Mouse (Mus musculus) brain, adult 2 months (tissue): ENCODE results near the gene Gm6899.

Experiments
- DNase-seq: peaks from one replicate; pipeline ENCODE4 v3.0.0; 2011; ENCODE audit warnings: low read depth, low spot score

The Gm6899 gene

GRCm38 (mm10) chr11:26593061-26594059 lies at the start of gene Gm6899, which contains the start of gene Vrk2:
TSS of gene Gm6899 (plus strand) at chr11:26593241.
TSS of gene Vrk2 (minus strand) at chr11:26593999.
- peak; percentile 56 for DNase-seq

GRCm38 (mm10) chr11:26551551-26551950 lies 41.5 kb upstream of the Gm6899 start:
- no peak for DNase-seq

- peak; percentile 24 for DNase-seq
Observed at GRCm38 (mm10) chr11:26585409-26586366, 7.4 kb upstream of the Gm6899 start.

DNA sequence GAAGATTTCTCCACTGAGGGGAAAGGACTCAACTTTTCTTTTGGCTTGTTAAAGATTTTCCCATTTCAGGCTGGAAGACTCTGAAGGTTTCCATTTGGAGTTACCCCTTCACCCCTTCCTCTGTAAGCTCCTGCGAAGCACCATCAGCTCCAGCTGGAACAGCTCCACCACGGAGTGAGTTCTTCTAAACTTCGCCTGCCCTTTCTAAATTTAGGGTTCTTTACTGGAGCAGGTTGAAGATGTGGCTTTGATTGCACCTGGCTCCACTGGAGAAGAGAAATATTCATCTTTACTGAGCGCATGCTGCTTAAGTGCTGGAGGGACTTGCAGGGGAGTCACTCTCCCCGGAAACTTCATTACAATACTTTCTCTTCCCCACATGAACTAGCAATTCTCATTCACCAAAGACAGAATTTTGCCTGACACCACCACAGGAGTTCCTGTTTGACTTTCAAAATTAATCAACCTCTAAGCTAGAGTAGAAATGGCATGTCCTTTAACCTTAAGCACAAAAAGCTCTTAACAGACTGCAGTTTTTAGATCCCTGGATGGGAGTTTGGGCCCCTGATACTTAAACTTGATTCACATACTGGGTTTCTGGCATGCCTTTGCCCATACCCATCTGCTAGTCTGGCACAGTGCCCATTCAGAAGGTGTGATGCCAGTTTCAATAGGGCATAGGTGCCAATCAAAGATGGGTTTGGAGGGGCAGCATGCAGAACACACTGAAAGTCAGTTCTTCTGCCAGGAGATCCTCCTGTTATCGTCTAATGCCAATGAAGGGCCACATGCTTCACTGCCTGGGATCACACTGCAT lies 6.5 kb upstream of the Gm6899 start:
- peak; percentile 44 for DNase-seq

- no peak for DNase-seq
Observed at GRCm38 (mm10) chr11:26587184-26587524, 5.9 kb upstream of the Gm6899 start.

DNA sequence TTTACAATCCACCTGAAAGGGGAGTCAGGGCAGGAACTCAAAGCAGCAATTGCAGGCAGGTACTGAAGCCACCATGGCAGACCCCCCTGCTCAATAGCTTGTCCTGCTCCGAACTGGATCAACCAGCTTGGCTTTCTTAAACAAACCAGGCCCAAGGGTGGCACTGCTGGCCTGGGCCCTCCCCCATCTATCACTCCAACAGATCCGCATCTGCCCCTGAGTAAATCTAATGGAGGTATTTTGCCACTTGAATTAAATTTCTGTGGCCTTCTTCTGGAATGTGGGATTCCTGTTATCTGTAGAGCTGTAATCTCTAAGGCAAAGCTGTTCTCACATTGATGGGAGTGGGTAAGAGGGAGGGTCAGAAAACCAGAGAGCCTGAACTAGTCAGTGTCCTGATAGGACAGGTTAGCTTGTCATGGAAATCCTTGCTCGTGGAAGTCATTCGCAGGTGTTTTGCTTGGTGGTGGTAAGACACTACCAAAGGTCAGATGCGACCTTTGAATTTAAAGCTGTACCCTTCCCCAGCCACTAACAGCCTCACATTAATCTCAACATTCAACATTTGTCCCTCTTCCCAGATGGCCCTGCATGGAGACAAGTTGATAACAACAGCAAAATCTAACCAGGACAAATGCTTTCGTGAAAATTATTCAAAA lies 517 bp upstream of the Gm6899 start:
- DNase-seq, result no peak

DNA sequence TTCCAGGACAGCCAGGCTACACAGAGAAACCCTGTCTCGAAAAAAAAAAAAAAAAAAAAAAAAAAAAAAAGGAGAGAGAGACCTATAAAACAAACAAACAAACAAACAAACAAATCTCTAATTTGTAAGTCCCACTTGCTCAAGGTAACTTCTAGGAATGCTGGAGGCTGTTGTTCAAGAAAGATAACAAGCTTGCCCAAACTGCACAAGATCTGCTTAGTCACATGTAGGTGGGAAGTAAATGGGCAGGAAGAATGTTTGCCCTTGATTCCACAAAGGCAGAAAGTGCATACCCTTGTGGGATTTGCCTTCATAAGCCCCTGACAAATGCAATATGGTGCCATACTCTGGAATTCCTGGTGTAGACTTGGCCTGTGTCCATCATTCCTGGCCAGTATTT lies 1.4 kb downstream of the Gm6899 start:
- DNase-seq, result no peak

- DNase-seq, result no peak
Observed at GRCm38 (mm10) chr11:26596186-26596585, 3.1 kb downstream of the Gm6899 start.

DNA sequence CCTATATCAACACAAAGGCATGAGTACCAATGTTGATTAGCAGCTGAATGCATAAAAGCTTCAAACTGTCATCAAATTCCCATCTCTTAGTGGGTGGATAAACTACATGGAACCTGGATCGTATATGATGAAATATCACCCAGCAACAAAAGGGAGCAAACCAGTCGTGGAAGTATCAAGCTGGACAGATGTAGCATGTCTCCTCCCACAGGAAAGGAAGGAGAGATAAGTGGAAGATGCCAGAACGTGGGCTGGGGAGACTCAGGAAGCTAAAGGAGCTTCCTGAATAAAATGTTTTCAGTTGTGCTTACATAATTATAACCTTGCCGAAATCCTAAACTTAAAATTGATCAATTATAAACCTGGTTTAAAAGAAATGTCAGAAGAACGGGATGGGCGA lies 4.1 kb downstream of the Gm6899 start:
- peak; percentile 71 for DNase-seq

DNA sequence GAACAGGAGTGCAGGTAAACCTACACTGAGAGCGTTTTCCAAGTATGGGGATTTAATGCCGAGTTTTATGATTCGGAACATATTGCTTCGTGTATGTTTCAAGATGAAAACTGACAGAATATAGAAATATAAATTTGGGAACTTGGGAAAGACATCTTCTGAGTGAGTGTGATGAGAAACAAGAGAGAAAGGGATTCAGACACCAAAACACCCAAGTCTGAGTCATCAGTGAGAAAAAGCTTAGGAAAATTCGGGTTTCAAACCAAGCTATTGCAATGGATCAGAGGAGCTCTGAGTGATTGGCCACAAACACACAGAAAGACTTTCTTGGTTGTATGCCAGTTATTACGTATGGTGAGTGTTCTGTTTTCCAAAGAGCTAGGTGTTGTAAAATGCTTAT lies 4.7 kb downstream of the Gm6899 start:
- peak; percentile 71 for DNase-seq

- DNase-seq, result no peak
Observed at GRCm38 (mm10) chr11:26598876-26599275, 5.8 kb downstream of the Gm6899 start.

DNA sequence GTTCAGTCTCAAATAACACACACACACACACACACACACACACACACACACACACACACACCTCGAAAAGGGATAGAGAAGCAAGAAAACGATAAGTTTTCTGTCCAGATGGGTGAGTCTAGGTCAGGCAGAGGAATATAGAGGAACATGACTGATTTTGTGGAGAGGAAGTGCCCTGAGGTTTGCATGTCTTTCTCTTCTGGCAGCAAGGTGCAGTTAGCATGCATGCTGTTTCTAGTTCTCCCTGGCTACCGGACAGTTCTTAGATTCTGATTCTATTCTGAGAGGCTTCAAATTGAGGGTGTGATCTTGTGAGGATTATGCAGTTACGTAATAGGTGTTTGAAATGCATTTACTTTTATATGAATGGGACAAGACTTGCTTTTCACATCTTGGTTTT lies 7.7 kb downstream of the Gm6899 start:
- DNase-seq, result peak; percentile 67

DNA sequence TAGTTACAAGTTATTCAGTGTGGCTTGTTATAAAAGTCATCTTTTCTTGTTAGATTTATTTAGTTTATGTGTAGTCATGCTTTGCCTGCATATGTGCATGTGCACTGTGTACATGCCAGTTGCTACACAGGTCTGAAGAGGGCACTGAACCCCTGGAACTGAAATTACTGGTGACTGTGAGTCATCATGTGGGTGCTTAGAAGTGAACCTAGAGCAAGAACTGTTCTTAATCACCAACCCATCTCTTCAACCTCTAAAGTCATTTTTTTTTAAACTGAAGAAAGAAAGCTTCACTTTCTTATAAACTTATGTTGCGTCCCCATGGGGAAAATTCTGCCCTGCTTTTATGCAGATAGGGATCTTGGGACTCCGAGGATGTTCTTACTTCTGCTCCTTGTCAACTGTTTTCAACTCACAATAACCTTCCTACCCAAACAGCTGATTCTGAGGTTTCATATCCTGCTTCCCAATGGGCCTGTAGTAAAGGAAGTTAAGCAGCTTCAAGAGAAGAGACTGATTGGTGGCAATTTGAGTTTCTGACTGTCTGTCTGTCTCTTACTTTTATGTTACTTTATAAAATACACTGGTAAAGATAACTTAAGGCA lies 8.6 kb downstream of the Gm6899 start:
- DNase-seq, result peak; percentile 20

DNA sequence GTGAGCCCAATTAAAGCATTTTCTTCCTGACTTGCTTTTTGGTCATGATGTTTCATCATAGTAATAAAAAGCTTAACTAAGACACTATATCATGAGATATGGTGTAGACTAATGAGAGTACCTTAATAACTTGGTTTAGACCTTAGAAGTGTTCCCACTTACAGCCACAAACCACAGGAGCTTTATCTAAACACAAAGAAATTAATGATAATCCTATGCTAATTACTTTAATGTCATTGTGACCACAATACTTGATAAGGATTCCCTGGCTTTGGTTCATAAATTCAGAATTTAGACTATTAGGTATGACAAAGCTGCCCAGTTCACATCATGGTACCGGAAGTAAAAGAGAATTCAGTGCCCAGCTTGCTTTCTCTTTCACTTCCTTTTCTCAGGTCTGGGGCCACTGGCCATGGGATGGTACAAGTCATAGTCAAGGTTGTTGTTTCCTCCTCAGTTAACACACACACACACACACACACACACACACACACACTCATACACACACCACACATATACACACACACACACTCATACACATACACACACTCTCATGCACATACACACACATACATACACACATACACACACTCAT lies 11.1 kb downstream of the Gm6899 start:
- no peak for DNase-seq

DNA sequence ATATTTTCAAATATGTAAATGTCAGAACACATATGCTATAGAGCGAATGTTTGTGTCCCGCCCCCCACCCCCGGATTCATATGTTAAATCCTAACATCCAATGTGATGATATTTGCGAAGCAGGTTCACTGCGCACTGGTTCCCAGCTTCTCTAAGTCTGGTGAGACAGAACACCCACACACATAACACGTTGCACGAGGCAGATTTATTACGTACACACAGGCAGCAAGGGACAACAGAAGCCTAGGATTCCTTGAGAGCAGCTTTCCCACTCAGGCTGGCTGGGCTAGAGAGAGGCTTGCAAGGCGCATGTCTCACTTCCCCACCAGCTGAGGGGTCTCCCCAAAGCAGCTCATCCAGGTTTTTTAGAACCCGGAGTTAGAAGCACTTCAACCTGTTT lies 15.8 kb downstream of the Gm6899 start:
- DNase-seq, result peak; percentile 80

DNA sequence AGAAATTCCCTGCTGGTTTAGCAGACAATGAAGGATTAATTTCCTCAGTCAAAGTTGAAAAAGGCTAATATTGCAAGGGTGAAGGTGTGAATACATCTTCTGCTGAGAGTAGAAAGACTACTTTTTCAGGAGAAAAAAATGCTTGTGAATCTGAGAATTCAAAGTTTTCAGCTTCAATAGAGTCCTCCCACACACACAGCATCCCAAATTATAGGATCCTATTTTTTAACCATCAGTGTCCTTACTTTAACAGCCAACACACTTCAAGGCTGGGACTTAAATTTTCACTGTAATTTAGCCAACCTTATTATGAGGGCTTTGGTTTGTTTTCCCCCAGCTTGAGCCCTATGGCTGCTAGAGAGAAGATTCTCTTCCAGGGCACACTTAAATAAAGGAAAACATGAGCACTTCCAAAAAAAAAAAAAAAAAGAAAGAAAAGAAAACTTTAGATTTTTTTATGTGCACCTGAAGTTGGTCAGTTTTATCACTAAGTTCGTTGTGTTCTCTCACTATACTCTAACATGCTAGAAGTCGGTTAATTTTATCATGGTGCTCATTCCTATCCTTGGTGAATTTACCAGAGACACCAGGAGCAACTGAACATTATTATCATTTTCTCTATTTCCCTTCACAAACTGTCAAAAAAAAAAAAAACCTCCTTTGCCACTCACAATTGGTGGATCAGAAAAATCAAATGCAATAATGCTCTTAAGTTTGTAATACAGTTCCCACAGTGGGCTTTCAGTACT lies 25.6 kb downstream of the Gm6899 start:
- DNase-seq, result peak; percentile 40

DNA sequence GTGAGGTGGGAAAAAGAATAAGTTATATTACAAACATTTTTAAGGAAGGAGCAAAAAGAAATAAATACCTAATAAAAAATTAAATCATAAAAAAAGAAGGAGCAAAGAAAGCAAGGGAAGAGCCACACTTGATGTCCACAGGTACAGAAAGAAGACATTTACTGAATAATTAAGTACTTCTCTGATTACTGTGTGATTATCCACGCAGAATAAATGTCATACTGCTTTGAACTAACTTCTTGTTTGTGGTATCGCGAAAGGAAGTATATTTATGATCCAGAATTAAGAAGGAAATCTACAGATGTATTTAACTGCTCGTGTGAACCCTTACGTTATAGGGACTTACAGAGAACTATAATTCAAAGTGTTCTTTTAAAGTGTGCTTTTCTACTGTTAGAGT lies 29.7 kb downstream of the Gm6899 start:
- no peak for DNase-seq

DNA sequence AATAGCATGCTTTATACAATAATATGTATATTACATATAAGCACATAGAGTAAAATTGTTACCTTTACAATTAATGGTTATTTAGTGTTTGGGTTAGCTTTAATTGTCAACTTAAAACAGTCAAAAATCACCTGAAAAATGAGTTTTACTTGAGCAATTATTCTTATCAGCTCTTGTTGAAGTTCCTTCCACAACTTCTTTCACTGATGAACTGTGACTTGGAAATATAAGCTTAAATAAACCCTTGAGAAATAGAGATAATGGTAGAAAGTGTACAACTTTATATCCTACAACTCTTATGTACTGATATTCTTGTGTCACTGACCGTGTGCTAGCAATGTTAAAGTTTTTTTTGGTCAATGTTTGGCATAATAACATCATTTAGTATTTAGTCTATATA lies 43.2 kb downstream of the Gm6899 start:
- no peak for DNase-seq

DNA sequence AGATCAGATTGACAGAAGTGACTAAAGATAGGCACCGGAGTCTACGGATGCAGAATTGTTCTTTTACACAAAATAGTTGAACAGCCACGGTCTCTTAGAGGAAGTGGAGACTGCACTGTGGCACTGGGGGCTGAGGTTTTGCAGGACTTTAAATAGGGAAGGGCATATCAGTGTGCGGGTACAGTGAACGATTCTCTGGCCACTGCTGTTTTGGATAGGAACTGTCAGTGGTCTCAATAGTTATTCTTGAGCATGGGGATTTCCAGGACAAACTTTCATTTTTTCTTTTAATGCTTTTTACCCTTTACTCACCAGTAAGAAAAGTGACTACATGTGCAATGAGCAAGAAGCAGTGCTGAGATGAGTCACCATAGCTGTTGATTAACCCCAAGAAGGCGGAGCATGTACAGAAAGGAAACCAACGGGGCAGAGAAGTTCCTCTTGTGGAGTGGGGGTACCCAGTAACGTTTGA lies 47.3 kb downstream of the Gm6899 start:
- peak; percentile 34 for DNase-seq
